Mouse (Mus musculus) kidney, postnatal 0 days (tissue): ENCODE results near the gene Sv2a. TPM values are rescaled to one million over a fixed set of nuclear protein-coding genes. Genes with fewer than 3 reads are reported as not detected.

ENCODE experiments used
- ATAC-seq: fragments of 200-750 bp; cut with Nextera tagmentation; replicated peaks from 2 replicates; pipeline ENCODE4 v1.8.0; 2017; ENCODE audit warnings: low read depth, moderate number of reproducible peaks, moderate TSS enrichment, moderate library complexity; ENCODE audit not compliant: low FRiP score
- DNase-seq: peaks from one replicate; pipeline ENCODE4 v3.0.0-alpha.2; 2016; ENCODE audit warnings: low spot score
- H3K27ac ChIP-seq: fragments of 300-500 bp; sonication (generic); 2 replicates; pipeline ENCODE4 v1.5.1; 2014; ENCODE audit warnings: mild to moderate bottlenecking
- H3K27me3 ChIP-seq: fragments of 300-500 bp; sonication (generic); 2 replicates; pipeline ENCODE4 v1.6.1; 2014; ENCODE audit warnings: low read length, mixed read lengths; ENCODE audit not compliant: insufficient read depth
- H3K36me3 ChIP-seq: fragments of 300-500 bp; sonication (generic); 2 replicates; pipeline ENCODE4 v1.6.1; 2014; ENCODE audit warnings: low read length, mixed read lengths; ENCODE audit not compliant: insufficient read depth
- H3K4me1 ChIP-seq: fragments of 300-500 bp; sonication (generic); replicated peaks from 2 replicates; pipeline ENCODE4 v1.6.1; 2014; ENCODE audit warnings: antibody characterized with exemption, low read length, mixed read lengths; ENCODE audit not compliant: insufficient read depth
- H3K4me2 ChIP-seq: fragments of 300-500 bp; sonication (generic); 2 replicates; pipeline ENCODE4 v1.6.1; 2014; ENCODE audit warnings: mild to moderate bottlenecking, low read length, moderate library complexity, mixed read lengths
- H3K4me3 ChIP-seq: fragments of 300-500 bp; sonication (generic); replicated peaks from 2 replicates; pipeline ENCODE4 v1.5.1; 2014; ENCODE audit warnings: low read depth, low read length
- H3K9ac ChIP-seq: fragments of 300-500 bp; sonication (generic); 2 replicates; pipeline ENCODE4 v1.6.1; 2014; ENCODE audit warnings: low read depth, low read length
- H3K9me3 ChIP-seq: fragments of 300-500 bp; sonication (generic); replicated peaks from 2 replicates; pipeline ENCODE4 v1.6.1; 2016; ENCODE audit warnings: low read length, inconsistent platforms, mixed read lengths
- CTCF ChIP-seq: IDR thresholded peaks from 2 replicates; pipeline ENCODE4 v1.5.1; 2016; ENCODE audit warnings: antibody characterized with exemption, low read depth, mild to moderate bottlenecking, moderate library complexity
- WGBS: fragments of 180-500 bp; shearing (Covaris S2); extraction: QIAGEN DNeasy Blood & Tissue Kit; methylation state at CpG from one replicate; pipeline ENCODE4 v1.1.7; 2014; 5-methylcytosine and 5-hydroxymethylcytosine counted together
- polyA plus RNA-seq: library from polyadenylated mRNA; unstranded; fragments of >200 nt; fragmentation: Nextera tagmentation; extraction: Ambion mirVana; gene quantifications from 2 replicates; pipeline ENCODE4 v1.2.1, GENCODE M21; 2015

Gene Sv2a
- polyA plus RNA-seq, 1 experiment from 2014 or later: 12.2 TPM

DNA sequence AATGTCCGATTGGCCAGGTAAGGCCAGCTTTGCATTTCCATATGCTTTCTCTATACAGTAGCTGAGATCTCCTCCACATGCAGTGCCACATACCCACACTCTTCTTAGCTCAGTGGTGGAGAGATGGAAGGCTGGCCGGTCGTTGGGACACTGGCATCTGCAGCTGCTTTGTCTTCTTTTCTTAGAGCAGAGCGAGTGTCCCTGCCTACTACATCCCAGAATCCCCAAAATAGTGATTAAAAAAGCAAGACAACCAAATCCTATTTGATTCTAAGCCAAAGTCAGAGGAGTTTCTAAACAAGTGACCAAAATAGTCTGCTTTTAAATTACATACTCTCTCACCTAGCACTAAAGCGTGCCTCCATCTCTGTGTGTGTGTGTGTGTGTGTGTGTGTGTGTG is 28.3 kb upstream of the Sv2a start:
- no peak overlapping the region for H3K4me2 ChIP-seq
- H3K4me1 ChIP-seq: no peaks in the 10 kb centered on the region
- 93% methylated on average over 5 of the region's 5 CpGs for WGBS
- H3K36me3 ChIP-seq: peaks cover 42% of the 10 kb centered on the region
- no peak overlapping the region for H3K4me3 ChIP-seq
- no peaks in the 10 kb centered on the region for H3K27me3 ChIP-seq
- no peak for TF ChIP-seq CTCF
- DNase-seq: no peak
- H3K27ac ChIP-seq: no peak overlapping the region
- H3K9me3 ChIP-seq: no peaks in the 10 kb centered on the region
- no peak overlapping the region for H3K9ac ChIP-seq
- ATAC-seq: no peak

DNA sequence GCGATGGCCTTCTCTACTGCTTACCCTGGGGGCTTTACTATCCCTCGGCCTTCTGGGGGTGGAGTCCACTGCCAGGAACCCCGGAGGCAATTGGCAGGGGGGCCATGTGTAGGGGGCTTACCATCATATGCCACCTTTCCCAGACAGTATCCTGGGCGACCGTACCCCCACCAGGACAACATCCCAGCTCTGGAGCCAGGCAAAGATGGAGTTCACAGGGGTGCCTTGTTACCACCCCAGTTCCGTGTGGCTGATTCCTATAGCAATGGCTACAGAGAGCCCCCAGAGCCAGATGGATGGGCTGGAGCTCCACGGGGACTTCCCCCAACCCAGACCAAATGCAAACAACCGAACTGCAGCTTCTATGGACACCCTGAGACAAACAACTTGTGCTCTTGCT is 25.4 kb upstream of the Sv2a start:
- Histone ChIP-seq H3K27ac (no peak overlapping the region), H3K27me3 (no peaks in the 10 kb centered on the region), H3K9me3 (no peaks in the 10 kb centered on the region), H3K9ac (no peak overlapping the region), H3K4me3 (no peak overlapping the region), H3K4me1 (0 out of 2 replicates have a peak, but pooled peaks cover 5% of the 10 kb centered on the region), H3K4me2 (no peak overlapping the region), H3K36me3 (peaks cover 41% of the 10 kb centered on the region)
- ATAC-seq (0 out of 2 replicates have a peak, but pooled peaks have one; percentile 23), DNase-seq (no peak)
- no peak for TF ChIP-seq CTCF
- 77% methylated on average over 8 of the region's 8 CpGs for WGBS

DNA sequence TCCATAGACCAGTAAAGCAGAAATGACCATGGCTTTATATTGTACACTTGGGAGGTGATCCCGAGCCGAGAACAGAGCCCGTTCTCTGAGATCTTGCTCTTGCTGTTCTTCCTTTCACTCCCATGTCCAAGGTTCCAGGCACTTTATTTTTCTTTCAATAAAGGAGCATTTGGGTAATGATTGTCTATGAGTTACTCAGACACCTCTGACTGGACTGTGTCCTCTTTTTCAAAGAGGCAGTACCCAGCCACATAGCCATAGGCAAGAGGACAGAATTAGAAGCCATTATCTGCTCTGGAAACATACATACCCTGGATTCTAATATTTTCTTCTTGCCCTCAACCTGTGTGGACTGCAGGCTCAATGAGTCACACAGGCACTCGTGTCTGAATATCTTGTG is 21.1 kb upstream of the Sv2a start:
- peak overlapping the region; percentile 93 for H3K27ac ChIP-seq
- peaks cover 12% of the 10 kb centered on the region; the same call in 1 of the 2 replicates for H3K36me3 ChIP-seq
- TF ChIP-seq CTCF: no peak
- H3K27me3 ChIP-seq: no peaks in the 10 kb centered on the region
- 50% methylated on average over 4 of the region's 4 CpGs for WGBS
- 0 out of 2 replicates have a peak overlapping the region, but pooled peaks have one; percentile 20 for H3K9ac ChIP-seq
- DNase-seq: peak; percentile 8
- H3K4me1 ChIP-seq: 0 out of 2 replicates have a peak, but pooled peaks cover 13% of the 10 kb centered on the region
- no peaks in the 10 kb centered on the region for H3K9me3 ChIP-seq
- ATAC-seq: peak; percentile 37; the same call in 1 of the 2 replicates
- H3K4me3 ChIP-seq: no peak overlapping the region
- peak overlapping the region; percentile 95 for H3K4me2 ChIP-seq

DNA sequence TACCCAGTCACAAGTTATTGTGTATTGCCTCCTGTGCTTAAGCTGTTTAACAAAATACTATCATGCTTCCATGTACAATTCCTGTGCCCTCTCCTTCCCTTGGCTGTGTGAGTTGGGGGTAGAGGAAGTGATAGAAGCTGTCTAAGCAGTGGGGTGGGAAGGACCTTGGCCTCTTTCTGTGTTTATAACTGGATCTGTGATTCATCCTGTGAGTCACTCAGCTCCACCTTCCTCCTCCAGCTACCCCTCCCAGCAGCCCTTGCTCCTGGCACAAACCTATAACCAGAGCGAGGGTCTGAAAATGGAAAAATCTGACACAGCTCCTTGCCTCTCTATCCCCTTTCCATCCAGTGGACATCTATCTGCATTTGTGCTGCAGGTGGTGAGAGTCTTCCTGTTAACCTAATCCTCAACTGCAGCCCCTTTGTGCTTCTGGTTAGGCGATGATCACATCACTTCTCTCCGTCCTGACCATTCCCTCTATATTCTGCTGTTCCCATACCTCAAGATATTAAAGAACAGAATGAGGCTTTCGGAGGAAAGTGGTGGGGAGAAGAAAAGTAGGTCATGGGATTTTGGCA is 20.6 kb upstream of the Sv2a start:
- ATAC-seq: peak; percentile 71
- Histone ChIP-seq H3K27me3 (no peaks in the 10 kb centered on the region), H3K4me3 (no peak overlapping the region)

DNA sequence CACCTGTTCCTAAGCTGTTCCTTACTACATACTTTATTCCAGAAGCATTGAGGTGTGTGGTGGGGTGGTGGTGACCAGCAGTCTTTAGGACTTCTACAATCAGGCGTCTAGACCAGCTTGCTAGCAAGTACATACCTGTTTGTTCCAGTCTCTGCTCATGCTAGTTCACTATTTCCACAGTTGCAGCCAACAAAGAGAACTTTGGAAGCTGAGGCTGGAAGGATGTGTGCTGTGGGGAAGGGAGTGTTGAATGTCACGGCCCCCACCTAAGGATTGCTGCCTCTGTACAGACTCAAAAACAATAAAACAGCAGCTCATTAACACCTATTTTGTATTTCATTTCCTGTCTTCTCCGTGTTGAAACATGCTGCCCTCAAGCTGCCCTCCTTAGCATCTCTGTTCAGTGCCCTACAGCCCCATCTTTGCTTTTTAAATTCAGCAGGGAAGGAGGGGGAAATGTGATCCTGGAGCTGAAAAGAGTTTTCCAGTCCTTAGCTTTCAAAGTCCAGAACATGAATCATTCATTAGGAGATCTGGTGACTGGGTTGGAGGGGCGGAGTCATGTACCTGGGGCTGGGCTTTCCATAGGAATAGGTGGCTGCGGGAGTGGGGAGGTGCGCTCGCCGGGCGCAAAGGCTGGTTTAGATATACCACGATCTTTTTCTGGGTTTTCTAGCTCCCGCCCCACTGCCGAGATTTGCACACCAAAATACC is 20.0 kb upstream of the Sv2a start:
- DNase-seq (peak; percentile 86), ATAC-seq (peak; percentile 76)
- Histone ChIP-seq H3K4me2 (peak overlapping the region; percentile 95), H3K27me3 (no peaks in the 10 kb centered on the region), H3K9me3 (no peaks in the 10 kb centered on the region), H3K4me1 (0 out of 2 replicates have a peak, but pooled peaks cover 13% of the 10 kb centered on the region), H3K4me3 (peak overlapping the region; percentile 61), H3K9ac (peak overlapping the region; percentile 72), H3K36me3 (peaks cover 6% of the 10 kb centered on the region; the same call in 1 of the 2 replicates), H3K27ac (peak overlapping the region; percentile 93)
- TF ChIP-seq CTCF: no peak
- 0% methylated on average over 12 of the region's 12 CpGs for WGBS

More for the DNA sequence above, 20.6 kb upstream of the Sv2a start:
- 0 out of 2 replicates have a peak, but pooled peaks cover 13% of the 10 kb centered on the region for H3K4me1 ChIP-seq
- WGBS: 37% methylated on average over 4 of the region's 4 CpGs
- peak overlapping the region; percentile 93 for H3K27ac ChIP-seq
- H3K4me2 ChIP-seq: peak overlapping the region; percentile 95
- DNase-seq: peak; percentile 59
- TF ChIP-seq CTCF: no peak
- H3K36me3 ChIP-seq: peaks cover 13% of the 10 kb centered on the region; the same call in 1 of the 2 replicates
- H3K9ac ChIP-seq: 0 out of 2 replicates have a peak overlapping the region, but pooled peaks have one; percentile 20
- no peaks in the 10 kb centered on the region for H3K9me3 ChIP-seq

DNA sequence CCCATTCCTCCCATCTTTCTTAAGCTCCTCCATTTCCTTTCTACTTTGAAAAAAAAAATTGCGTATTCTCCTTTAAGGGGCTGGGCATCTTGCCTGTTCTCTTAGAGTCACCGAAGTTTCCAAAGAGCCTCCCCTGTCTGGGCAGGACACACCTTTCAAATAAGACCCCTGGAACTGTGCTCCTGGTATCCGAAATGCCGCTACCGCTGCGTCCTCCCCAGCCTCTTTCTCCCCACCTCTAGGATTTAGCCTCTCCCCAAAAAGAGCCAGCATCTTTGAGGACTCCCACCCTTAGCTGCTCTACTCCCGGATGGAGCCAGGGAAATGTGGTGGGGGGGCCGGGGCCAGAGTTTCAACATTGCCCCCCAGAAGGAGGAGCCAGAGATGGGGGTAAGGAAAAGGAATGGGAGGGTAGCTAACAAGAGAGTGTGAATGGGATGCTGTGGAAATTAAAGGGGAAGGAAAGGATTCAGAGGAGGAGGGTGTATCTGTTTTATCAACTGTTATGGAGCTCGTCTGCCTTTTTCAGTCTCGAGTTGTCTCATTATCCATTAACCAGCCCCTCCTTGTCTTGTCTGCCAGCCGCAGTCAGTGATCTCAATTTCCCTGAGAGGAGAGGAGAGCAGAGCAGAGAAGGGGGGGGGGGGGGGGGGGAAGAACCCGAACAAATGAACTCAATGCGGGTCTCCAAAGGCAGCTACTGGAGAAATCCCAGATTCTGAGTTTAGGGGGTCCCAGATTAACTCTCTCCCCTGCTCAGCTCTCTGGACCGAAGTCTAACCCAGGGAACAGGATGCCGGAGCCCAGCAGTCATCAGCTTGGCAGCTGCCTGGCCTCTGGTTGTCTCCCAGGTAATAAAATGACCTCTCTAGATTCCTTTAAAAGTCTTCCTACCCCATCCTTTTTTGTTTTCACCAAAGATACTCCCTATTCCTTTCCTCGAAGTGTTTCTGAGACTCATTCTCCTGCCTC is 18.8 kb upstream of the Sv2a start, which contains the start of gene Mtmr11:
Gene Mtmr11 (plus strand): TSS at position 136 of the 972 bp plus-strand sequence.
- Histone ChIP-seq H3K27me3 (no peaks in the 10 kb centered on the region), H3K36me3 (0 out of 2 replicates have a peak, but pooled peaks cover 6% of the 10 kb centered on the region), H3K4me3 (peak within 1 kb of the TSS; percentile 61), H3K4me2 (peak within 1 kb of the TSS; percentile 95), H3K27ac (peak within 1 kb of the TSS; percentile 93), H3K9me3 (no peaks in the 10 kb centered on the region), H3K9ac (peak within 1 kb of the TSS; percentile 72), H3K4me1 (0 out of 2 replicates have a peak, but pooled peaks cover 13% of the 10 kb centered on the region)
- ATAC-seq (peak; percentile 26; the same call in 1 of the 2 replicates), DNase-seq (peak; percentile 83)
- 4% methylated on average over 16 of the region's 16 CpGs for WGBS
- TF ChIP-seq CTCF: no peak
